Comparison of ENCODE assay signal across 12 mouse cellular contexts in the genomic region with DNA sequence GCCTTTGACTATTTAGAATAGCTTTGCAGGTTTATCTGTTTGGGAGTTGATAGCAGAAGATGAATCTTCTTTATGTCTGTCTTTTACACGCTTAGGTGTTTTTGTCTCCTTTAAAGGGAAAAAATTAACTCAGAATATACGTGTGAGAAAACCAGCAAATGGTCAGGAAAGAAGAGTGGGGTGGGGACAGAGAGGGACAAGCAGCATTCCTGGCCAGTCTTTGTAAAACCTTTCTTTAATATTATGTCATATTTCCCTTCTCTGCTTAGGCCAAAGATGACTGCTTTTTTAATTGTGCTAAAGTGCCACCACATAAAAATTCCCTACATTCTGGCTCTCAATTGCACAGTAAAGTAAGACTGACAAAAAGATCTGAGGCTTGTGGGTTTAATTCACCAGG. TPM values are rescaled to one million over a fixed set of nuclear protein-coding genes. Genes with fewer than 3 reads are reported as not detected.
DNase-seq lines count a peak whose midpoint lies in the region; ATAC-seq and TF ChIP-seq lines count a peak whose summit lies in the region.
"Had no signal": no experiment of that assay in that cellular context is flagged by ENCODE, and none has a peak within 500 bp of the region (broad histone marks: within the 10 kb centered on the region; RNA-seq: fewer than 3 reads in every experiment).

No protein-coding gene starts in this region.

- no peaks in the 10 kb centered on the region for H3K9me3 ChIP-seq in liver, embryonic 12.5 days (replicated peaks)
- no peaks in the 10 kb centered on the region for H3K9me3 ChIP-seq in forebrain, embryonic 14.5 days (replicated peaks; ENCODE audit: control insufficient read depth, low read length)
- H3K9me3 ChIP-seq in midbrain, embryonic 13.5 days: no peaks in the 10 kb centered on the region
- H3K9me3 ChIP-seq: G1E had no signal

- no peak overlapping the region for H3K4me3 ChIP-seq in gastrocnemius, adult 2 months
- no peak overlapping the region for H3K4me3 ChIP-seq in liver, embryonic 12.5 days
- H3K4me3 ChIP-seq in forebrain, embryonic 14.5 days (ENCODE audit: low read depth, low read length): no peak overlapping the region
- peak overlapping the region; percentile 5; the same call in 1 of the 2 replicates for H3K4me3 ChIP-seq in midbrain, embryonic 13.5 days (replicated peaks)

- H3K36me3 ChIP-seq in liver, embryonic 12.5 days: no peaks in the 10 kb centered on the region
- no peaks in the 10 kb centered on the region for H3K36me3 ChIP-seq in forebrain, embryonic 14.5 days (ENCODE audit: control insufficient read depth, insufficient read depth, low read length)
- no peaks in the 10 kb centered on the region for H3K36me3 ChIP-seq in midbrain, embryonic 13.5 days
- H3K36me3 ChIP-seq: G1E had no signal

- peak overlapping the region; percentile 4; the same call in 1 of the 2 replicates for H3K27ac ChIP-seq in gastrocnemius, adult 2 months
- H3K27ac ChIP-seq in liver, embryonic 12.5 days: 0 out of 2 replicates have a peak overlapping the region, but pooled peaks have one; percentile 2
- H3K27ac ChIP-seq in forebrain, embryonic 14.5 days (ENCODE audit: low read depth, low read length): no peak overlapping the region
- no peak overlapping the region for H3K27ac ChIP-seq in midbrain, embryonic 13.5 days

- peak overlapping the region; percentile 39; the same call in 1 of the 2 replicates for H3K9ac ChIP-seq in liver, embryonic 12.5 days
- H3K9ac ChIP-seq in forebrain, embryonic 14.5 days (ENCODE audit: low read length): peak overlapping the region; percentile 36; the same call in 1 of the 2 replicates
- peak overlapping the region; percentile 97 for H3K9ac ChIP-seq in midbrain, embryonic 13.5 days (replicated peaks)

- peaks cover 31% of the 10 kb centered on the region for H3K4me1 ChIP-seq in liver, embryonic 12.5 days
- peaks cover 6% of the 10 kb centered on the region; the same call in 1 of the 2 replicates for H3K4me1 ChIP-seq in forebrain, embryonic 14.5 days (ENCODE audit: control insufficient read depth, insufficient read depth, low read length)
- H3K4me1 ChIP-seq in midbrain, embryonic 13.5 days (replicated peaks): peaks cover 30% of the 10 kb centered on the region

- no peaks in the 10 kb centered on the region for H3K27me3 ChIP-seq in liver, embryonic 12.5 days (replicated peaks)
- no peaks in the 10 kb centered on the region for H3K27me3 ChIP-seq in forebrain, embryonic 14.5 days (replicated peaks; ENCODE audit: control insufficient read depth, insufficient read depth, low read length)
- H3K27me3 ChIP-seq in midbrain, embryonic 13.5 days: no peaks in the 10 kb centered on the region

- no peak for TF ChIP-seq CTCF in gastrocnemius, adult 2 months (IDR thresholded peaks at IDR 0.05)

- 37% methylated on average over 2 of the region's 2 CpGs for WGBS in liver, embryonic 12.5 days (ENCODE audit: insufficient replicate concordance)
- 27% methylated on average over 2 of the region's 2 CpGs for WGBS in forebrain, embryonic 14.5 days
- 15% methylated on average over 2 of the region's 2 CpGs for WGBS in midbrain, embryonic 13.5 days

- DNase-seq in gastrocnemius, adult 2 months: no peak
- no peak for DNase-seq in gastrocnemius, adult 8-10 months (ENCODE audit: low spot score in 2 of 2)
- DNase-seq in liver: no peak
- no peak for DNase-seq in forebrain, embryonic 14.5 days (ENCODE audit: low spot score)
- DNase-seq in adrenal gland, adult 8-10 months: no peak
- no peak for DNase-seq in ovary, adult 18-20 months (ENCODE audit: low spot score)
- DNase-seq: kidney, postnatal 36 days; lung, adult 2 months had no signal

- H3K4me2 ChIP-seq in liver, embryonic 12.5 days: peak overlapping the region; percentile 86; the same call in 1 of the 2 replicates
- H3K4me2 ChIP-seq in forebrain, embryonic 14.5 days (ENCODE audit: low read length): peak overlapping the region; percentile 98
- peak overlapping the region; percentile 90 for H3K4me2 ChIP-seq in midbrain, embryonic 13.5 days (replicated peaks)

- no peak for ATAC-seq in liver, embryonic 12.5 days
- no peak for ATAC-seq in forebrain, embryonic 14.5 days
- ATAC-seq in midbrain, embryonic 13.5 days: no peak

- intact Hi-C loops in gastrocnemius, adult 2 months (cut with DNase I): loop anchor here (10.0 kb wide), 4 partner anchors 146 to 706 kb away; partner anchors contain the start of genes Bmi1, Commd3 and Dnajc1

RNA-seq across cellular contexts. Expression of gene Mllt10, which starts 4.0 kb away (rescaled TPM):
- 10 to 100 TPM; 24.0 to 24.1 TPM for total RNA-seq in gastrocnemius, adult 2 months (2021)
- total RNA-seq in gastrocnemius, adult 8-10 months (2022): 10 to 100 TPM; 17.3 to 22.4 (median 20.5) TPM
- 39.2 and 40.1 TPM in 2 replicates for polyA plus RNA-seq in liver, embryonic 12.5 days (2016; fragmentation: Nextera tagmentation; extraction: Ambion mirVana)
- 38.7 and 43.5 TPM in 2 replicates for polyA plus RNA-seq in forebrain, embryonic 14.5 days (2014; fragmentation: Nextera tagmentation; extraction: Ambion mirVana)
- polyA plus RNA-seq in midbrain, embryonic 13.5 days (2015; fragmentation: Nextera tagmentation; extraction: Ambion mirVana): 69.6 and 75.2 TPM in 2 replicates
- 10 to 100 TPM; 38.8 to 84.1 (median 45.1) TPM for total RNA-seq in adrenal gland, adult 8-10 months (2022)

RNA-seq across cellular contexts. Expression of gene Skida1, which starts 10.2 kb away (rescaled TPM):
- under 1 TPM; 0.14 to 0.46 TPM for total RNA-seq in gastrocnemius, adult 2 months (2021)
- under 1 TPM; 0.07 to 0.34 (median 0.13) TPM for total RNA-seq in gastrocnemius, adult 8-10 months (2022)
- polyA plus RNA-seq in liver, embryonic 12.5 days (2016; fragmentation: Nextera tagmentation; extraction: Ambion mirVana): 1.0 and 1.2 TPM in 2 replicates
- polyA plus RNA-seq in forebrain, embryonic 14.5 days (2014; fragmentation: Nextera tagmentation; extraction: Ambion mirVana): 10.8 and 13.2 TPM in 2 replicates
- 17.8 and 18.3 TPM in 2 replicates for polyA plus RNA-seq in midbrain, embryonic 13.5 days (2015; fragmentation: Nextera tagmentation; extraction: Ambion mirVana)
- 1 to 10 TPM; 2.0 to 5.2 (median 3.5) TPM for total RNA-seq in adrenal gland, adult 8-10 months (2022)
- total RNA-seq: common myeloid progenitor, adult 5-6 weeks had no signal

RNA-seq across cellular contexts. Expression of gene A930004D18Rik, which starts 21.5 kb away (rescaled TPM):
- under 1 TPM; 0.20 to 0.59 TPM for total RNA-seq in gastrocnemius, adult 2 months (2021)
- total RNA-seq in gastrocnemius, adult 8-10 months (2022): under 1 TPM in 2 of 4 experiments, not detected in 2; 0.17 to 0.38 TPM
- 2.7 and 2.8 TPM in 2 replicates for polyA plus RNA-seq in liver, embryonic 12.5 days (2016; fragmentation: Nextera tagmentation; extraction: Ambion mirVana)
- polyA plus RNA-seq in forebrain, embryonic 14.5 days (2014; fragmentation: Nextera tagmentation; extraction: Ambion mirVana): 9.9 and 11.7 TPM in 2 replicates
- 14.7 and 17.1 TPM in 2 replicates for polyA plus RNA-seq in midbrain, embryonic 13.5 days (2015; fragmentation: Nextera tagmentation; extraction: Ambion mirVana)
- 1 to 10 TPM; 1.1 to 2.4 (median 1.4) TPM for total RNA-seq in adrenal gland, adult 8-10 months (2022)

Comparison
In these comparisons a context has a peak if more than half of its experiments do, and no peak if none do; other contexts are left out.
1. H3K27ac ChIP-seq: peak in gastrocnemius, adult 2 months (single experiment) and liver, embryonic 12.5 days (single experiment); none in forebrain, embryonic 14.5 days (single experiment) and midbrain, embryonic 13.5 days (single experiment).
2. H3K9ac ChIP-seq: peak in every context shown above with its lines; median percentile 97 in midbrain, embryonic 13.5 days; 39 in liver, embryonic 12.5 days; 36 in forebrain, embryonic 14.5 days.
3. Peak in every context shown above with its lines, with median percentiles within 50 percentile points of each other: H3K4me2 ChIP-seq.